Mouse (Mus musculus): ENCODE data around the gene Olfr729. TPM values are rescaled to one million over a fixed set of nuclear protein-coding genes. Genes with fewer than 3 reads are reported as not detected.

Olfr729 gene
- polyA plus RNA-seq (2016; fragmentation: Nextera tagmentation; extraction: Ambion mirVana), result not detected in 2 replicates

DNA sequence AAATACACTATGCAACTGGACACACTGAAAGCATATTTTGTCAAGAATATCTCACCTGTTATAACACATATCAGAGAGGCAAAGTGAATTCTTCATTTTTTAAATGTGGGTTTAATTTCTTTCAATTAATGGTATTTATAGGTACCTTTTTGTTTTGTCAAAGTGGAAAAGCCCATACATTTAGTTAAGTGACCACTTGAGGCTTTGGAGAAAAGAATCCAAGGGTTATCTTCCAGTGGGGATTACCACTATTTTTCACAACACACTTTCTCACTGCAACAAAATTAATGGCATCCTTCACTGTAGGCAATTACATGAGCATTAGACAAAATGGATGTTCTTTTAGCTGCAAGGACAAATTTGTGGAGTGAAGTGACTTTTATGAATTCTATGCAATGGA, at the start of gene Olfr729:
TSS of gene Olfr729 (minus strand) at position 101 of the 400 bp plus-strand sequence.
- H3K9me3 ChIP-seq, result no peaks in the 10 kb centered on the region
- no peak within 1 kb of the TSS for H3K27ac ChIP-seq
- no peak within 1 kb of the TSS for H3K4me3 ChIP-seq
- no peaks in the 10 kb centered on the region for H3K36me3 ChIP-seq (replicated peaks)
- no peaks in the 10 kb centered on the region for H3K4me1 ChIP-seq
- H3K27me3 ChIP-seq (ENCODE audit: poor library complexity, severe bottlenecking), result no peaks in the 10 kb centered on the region
- DNase-seq (ENCODE audit: extremely low spot score, low spot score), result no peak

- Histone ChIP-seq H3K4me3 (no peak within 1 kb of the TSS), H3K4me1 (no peaks in the 10 kb centered on the region), H3K9me3 (no peaks in the 10 kb centered on the region; the same call in 1 of the 2 replicates), H3K27me3 (ENCODE audit: poor library complexity, severe bottlenecking) (no peaks in the 10 kb centered on the region), H3K36me3 (replicated peaks) (no peaks in the 10 kb centered on the region), H3K27ac (no peak within 1 kb of the TSS)
- DNase-seq (ENCODE audit: extremely low spot score, low spot score), result no peak
- WGBS, result 65% methylated on average over 1 of the region's 1 CpGs
Observed at GRCm38 (mm10) chr14:50188098-50188497, 35.4 kb upstream of the Olfr729 start, which contains the start of gene Olfr730. TSS of gene Olfr730 (minus strand) at chr14:50188198.

- Histone ChIP-seq H3K36me3 (replicated peaks) (no peaks in the 10 kb centered on the region), H3K9me3 (no peaks in the 10 kb centered on the region), H3K27ac (no peak within 1 kb of the TSS), H3K27me3 (ENCODE audit: poor library complexity, severe bottlenecking) (no peaks in the 10 kb centered on the region), H3K4me1 (no peaks in the 10 kb centered on the region), H3K4me3 (no peak within 1 kb of the TSS)
- 94% methylated on average over 5 of the region's 5 CpGs for WGBS
- DNase-seq (ENCODE audit: extremely low spot score, low spot score), result no peak
Observed at GRCm38 (mm10) chr14:50142580-50142979, 10.1 kb downstream of the Olfr729 start, which contains the start of gene Olfr728. TSS of gene Olfr728 (minus strand) at chr14:50142680.

DNA sequence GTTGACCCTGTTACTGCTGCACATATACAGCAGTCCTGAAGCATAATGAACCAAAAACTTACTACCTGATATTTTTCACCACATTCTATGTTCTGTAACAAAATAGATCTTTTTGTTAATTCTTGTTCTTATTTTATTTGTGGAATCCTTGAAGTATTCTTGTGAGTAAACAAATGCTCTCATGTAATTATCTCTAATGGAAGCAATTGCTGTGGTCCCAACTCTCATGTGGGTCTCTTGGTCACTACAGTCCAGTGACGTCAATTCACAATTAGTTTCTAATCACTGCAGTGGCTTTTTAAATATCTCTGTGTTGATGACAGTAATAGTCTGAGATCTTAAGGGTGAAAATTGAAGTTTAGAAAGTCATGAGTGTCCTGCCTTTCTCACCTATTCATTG, 29.8 kb downstream of the Olfr729 start, which contains the start of gene Olfr727:
TSS of gene Olfr727 (plus strand) at position 301 of the 400 bp plus-strand sequence.
- no peaks in the 10 kb centered on the region for H3K36me3 ChIP-seq (replicated peaks)
- WGBS, result 90% methylated on average over 1 of the region's 1 CpGs
- DNase-seq (ENCODE audit: extremely low spot score, low spot score), result no peak
- H3K9me3 ChIP-seq, result no peaks in the 10 kb centered on the region
- H3K27ac ChIP-seq, result no peak within 1 kb of the TSS
- no peaks in the 10 kb centered on the region for H3K27me3 ChIP-seq (ENCODE audit: poor library complexity, severe bottlenecking)
- no peaks in the 10 kb centered on the region for H3K4me1 ChIP-seq
- H3K4me3 ChIP-seq, result no peak within 1 kb of the TSS

Other genes starting within 250 kb of the Olfr729 start
- not detected in 2 replicates for gene Olfr723, start 221.1 kb downstream of the Olfr729 start, polyA plus RNA-seq (2016; fragmentation: Nextera tagmentation; extraction: Ambion mirVana)
- not detected in 2 replicates for gene Olfr724, start 189.6 kb downstream of the Olfr729 start, polyA plus RNA-seq (2016; fragmentation: Nextera tagmentation; extraction: Ambion mirVana)
- not detected in 2 replicates for gene Olfr725, start 112.5 kb downstream of the Olfr729 start, polyA plus RNA-seq (2016; fragmentation: Nextera tagmentation; extraction: Ambion mirVana)
- gene Olfr726, start 62.0 kb downstream of the Olfr729 start, polyA plus RNA-seq (2016; fragmentation: Nextera tagmentation; extraction: Ambion mirVana), result not detected in 2 replicates
- not detected in 2 replicates for gene Olfr727, start 29.7 kb downstream of the Olfr729 start, polyA plus RNA-seq (2016; fragmentation: Nextera tagmentation; extraction: Ambion mirVana)
- not detected in 2 replicates for gene Olfr728, start 10.2 kb downstream of the Olfr729 start, polyA plus RNA-seq (2016; fragmentation: Nextera tagmentation; extraction: Ambion mirVana)
- not detected in 2 replicates for gene Olfr730, start 35.3 kb upstream of the Olfr729 start, polyA plus RNA-seq (2016; fragmentation: Nextera tagmentation; extraction: Ambion mirVana)
- gene Olfr731, start 89.0 kb upstream of the Olfr729 start, polyA plus RNA-seq (2016; fragmentation: Nextera tagmentation; extraction: Ambion mirVana), result not detected in 2 replicates
- not detected in 2 replicates for gene Olfr732, start 131.3 kb upstream of the Olfr729 start, polyA plus RNA-seq (2016; fragmentation: Nextera tagmentation; extraction: Ambion mirVana)
- gene Olfr733, start 148.6 kb upstream of the Olfr729 start, polyA plus RNA-seq (2016; fragmentation: Nextera tagmentation; extraction: Ambion mirVana), result not detected in 2 replicates
- gene Olfr734, start 173.9 kb upstream of the Olfr729 start, polyA plus RNA-seq (2016; fragmentation: Nextera tagmentation; extraction: Ambion mirVana), result not detected in 2 replicates
- gene Olfr735, start 196.0 kb upstream of the Olfr729 start, polyA plus RNA-seq (2016; fragmentation: Nextera tagmentation; extraction: Ambion mirVana), result not detected in 2 replicates
- gene Tlr11, start 205.0 kb upstream of the Olfr729 start, polyA plus RNA-seq (2016; fragmentation: Nextera tagmentation; extraction: Ambion mirVana), result not detected in 2 replicates
- not detected in 2 replicates for gene Olfr736, start 228.3 kb upstream of the Olfr729 start, polyA plus RNA-seq (2016; fragmentation: Nextera tagmentation; extraction: Ambion mirVana)